Mouse (Mus musculus) bone marrow macrophage, adult 2 months (primary cell): ENCODE measurements around the gene Esr2. TPM values are rescaled to one million over a fixed set of nuclear protein-coding genes. Genes with fewer than 3 reads are reported as not detected.
A peak's percentile ranks its signal among the peaks of the same experiment; 100 is the strongest.
"Not testable (repeated sequence)": the region's sequence is repeated elsewhere in the genome, so short reads cannot be mapped to it uniquely, and the experiment has no call there.

ENCODE experiments used
- H3K27ac ChIP-seq: 2 replicates; pipeline ENCODE4 v1.5.1; 2012; ENCODE audit warnings: low read depth, low read length; ENCODE audit not compliant: insufficient read depth
- H3K4me1 ChIP-seq: 2 replicates; pipeline ENCODE4 v1.6.1; 2012; ENCODE audit warnings: low read length; ENCODE audit not compliant: control insufficient read depth, insufficient read depth
- H3K4me3 ChIP-seq: 2 replicates; pipeline ENCODE4 v1.5.1; 2012; ENCODE audit warnings: mild to moderate bottlenecking, low read length, moderate library complexity; ENCODE audit not compliant: insufficient read depth
- CTCF ChIP-seq: IDR thresholded peaks from 2 replicates; pipeline ENCODE4 v1.5.1; 2012; ENCODE audit warnings: low read depth, mild to moderate bottlenecking, low read length, moderate library complexity
- POLR2A ChIP-seq: IDR thresholded peaks from 2 replicates; pipeline ENCODE4 v1.6.1; 2012; ENCODE audit warnings: mild to moderate bottlenecking, low read depth, low read length, borderline replicate concordance
- polyA plus RNA-seq: library from polyadenylated mRNA; stranded (reverse); fragments of >200 nt; gene quantifications from 2 replicates; pipeline ENCODE4 v1.2.4, GENCODE M21; 2012; ENCODE audit not compliant: missing spikeins, insufficient read depth, insufficient read length

Gene Esr2
- not detected in 2 replicates for polyA plus RNA-seq

DNA sequence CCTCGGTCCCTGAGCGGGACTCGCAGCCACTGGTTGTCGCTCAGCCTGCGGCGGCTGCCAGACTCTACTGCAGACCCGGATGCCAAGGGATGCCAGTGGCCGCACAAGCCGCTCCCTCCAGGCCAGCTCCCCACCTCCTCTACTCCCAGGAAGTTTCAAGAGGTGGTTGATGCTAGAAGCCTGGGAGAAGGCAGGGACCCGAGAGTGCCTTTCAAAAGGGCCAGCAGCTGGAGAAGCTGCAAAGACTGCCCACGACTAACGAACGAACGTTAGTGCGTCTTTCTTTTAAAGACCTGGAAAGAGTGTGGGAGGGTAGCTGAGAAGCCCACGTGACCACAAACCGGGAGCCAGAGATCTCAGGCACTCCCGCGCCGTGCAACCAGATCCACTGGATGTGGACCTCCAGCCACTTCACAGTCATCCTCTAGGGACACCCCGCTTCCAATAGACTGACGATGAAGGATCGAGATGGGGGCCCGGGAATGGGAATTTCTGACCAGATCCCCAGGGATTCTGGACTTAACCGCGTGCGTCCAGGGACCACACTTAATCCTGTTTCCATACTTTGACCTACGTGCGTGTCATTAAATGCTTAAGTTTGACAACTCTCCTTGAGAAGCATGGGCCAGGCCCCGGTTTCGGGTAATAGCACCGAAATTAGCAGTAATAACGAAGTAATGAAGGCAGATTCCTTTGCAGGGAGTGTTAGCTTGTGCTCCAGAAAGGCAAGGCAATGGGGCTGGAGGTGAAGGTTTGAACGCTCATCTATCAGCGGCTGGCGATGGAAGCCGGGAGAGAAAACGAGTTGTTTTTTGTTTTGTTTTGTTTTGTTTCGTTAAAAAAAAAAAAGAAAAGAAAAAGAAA lies at the start of gene Esr2:
TSS of gene Esr2 (minus strand) at position 260 of the 864 bp plus-strand sequence.
- Histone ChIP-seq H3K27ac (no peak within 1 kb of the TSS), H3K4me1 (no peaks in the 10 kb centered on the region; the same call in 1 of the 2 replicates)
- TF ChIP-seq POLR2A: no peak
- TF ChIP-seq CTCF: no peak

DNA sequence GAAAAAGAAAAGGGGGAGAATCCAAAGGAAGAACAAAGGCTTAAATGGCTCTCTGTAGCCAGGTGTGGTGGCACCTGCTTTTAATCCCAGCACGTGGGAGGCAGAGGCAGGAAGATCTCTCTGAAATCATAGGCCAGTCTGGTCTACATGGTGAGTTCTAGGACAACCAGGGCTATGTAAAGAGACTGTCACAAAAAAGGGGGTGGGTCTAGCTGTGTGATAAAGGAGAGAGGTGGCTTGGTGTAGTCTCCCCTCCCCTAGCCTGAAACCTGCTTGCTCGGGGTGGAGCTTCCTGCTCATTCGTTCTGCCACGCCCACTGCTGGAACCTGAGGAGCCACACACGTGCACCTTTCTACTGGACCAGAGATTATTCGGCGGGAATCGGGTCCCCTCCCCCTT lies 45.0 kb upstream of the Esr2 start:
- H3K4me1 ChIP-seq, H3K27ac ChIP-seq, H3K4me3 ChIP-seq: not testable (repeated sequence)

More for the DNA sequence above, at the start of gene Esr2:
- H3K4me3 ChIP-seq: peak within 1 kb of the TSS; percentile 53

GRCm38 (mm10) chr12:76216716-76217115 lies 39.7 kb upstream of the Esr2 start:
- no peak overlapping the region for H3K27ac ChIP-seq
- H3K4me3 ChIP-seq: no peak overlapping the region
- no peak for TF ChIP-seq CTCF
- no peak for TF ChIP-seq POLR2A
- no peaks in the 10 kb centered on the region for H3K4me1 ChIP-seq

GRCm38 (mm10) chr12:76215121-76215520 lies 38.1 kb upstream of the Esr2 start:
- no peak overlapping the region for H3K27ac ChIP-seq
- no peak overlapping the region for H3K4me3 ChIP-seq
- H3K4me1 ChIP-seq: no peaks in the 10 kb centered on the region
- TF ChIP-seq POLR2A (no peak), CTCF (no peak)

GRCm38 (mm10) chr12:76209429-76209974 lies 32.4 kb upstream of the Esr2 start:
- TF ChIP-seq POLR2A (no peak), CTCF (no peak)
- Histone ChIP-seq H3K4me3 (no peak overlapping the region), H3K4me1 (no peaks in the 10 kb centered on the region), H3K27ac (no peak overlapping the region)

DNA sequence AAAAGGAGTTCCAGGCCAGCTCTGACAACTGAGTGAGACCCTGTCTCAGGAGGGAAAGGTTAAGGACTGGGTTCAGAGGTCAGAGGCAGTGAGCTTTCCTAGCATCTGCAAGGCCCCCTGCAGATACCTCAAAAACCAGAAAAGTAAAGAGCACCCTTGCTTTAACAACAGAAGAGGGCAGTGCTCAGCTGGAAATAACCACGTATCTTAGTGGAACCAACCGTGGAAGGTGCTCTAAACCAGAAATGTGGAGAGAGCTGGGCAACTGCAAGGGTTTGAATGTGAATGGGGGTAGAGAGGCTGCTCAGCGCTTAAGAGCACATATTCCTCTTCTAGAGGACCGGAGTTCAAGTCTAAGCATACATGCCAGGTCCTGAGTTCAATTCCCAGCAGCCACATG lies 23.3 kb upstream of the Esr2 start:
- Histone ChIP-seq H3K27ac (no peak overlapping the region), H3K4me1 (0 out of 2 replicates have a peak, but pooled peaks cover 2% of the 10 kb centered on the region), H3K4me3 (no peak overlapping the region)
- no peak for TF ChIP-seq CTCF
- TF ChIP-seq POLR2A: no peak

DNA sequence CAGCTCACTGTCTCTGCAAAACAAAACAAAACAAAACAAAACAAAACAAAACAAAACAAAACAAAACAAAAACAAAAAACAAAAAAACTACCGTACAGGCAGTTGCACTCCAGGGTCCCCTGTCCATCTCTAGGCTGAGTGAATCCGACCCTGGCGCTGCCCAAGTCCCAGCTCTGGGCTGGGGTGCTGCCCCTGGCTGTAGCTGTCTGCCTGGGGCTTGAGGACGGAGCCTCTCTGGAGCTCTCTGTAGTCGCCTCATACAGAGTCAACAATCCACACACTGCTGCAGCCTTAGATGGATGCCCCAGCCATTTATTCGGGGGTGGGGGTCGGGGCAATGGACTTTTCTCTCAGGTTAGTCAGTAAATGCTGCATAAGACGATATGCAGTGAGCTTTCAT lies 20.0 kb upstream of the Esr2 start:
- peaks cover 8% of the 10 kb centered on the region for H3K4me1 ChIP-seq
- no peak for TF ChIP-seq CTCF
- TF ChIP-seq POLR2A: no peak
- H3K4me3 ChIP-seq: no peak overlapping the region
- H3K27ac ChIP-seq: no peak overlapping the region

DNA sequence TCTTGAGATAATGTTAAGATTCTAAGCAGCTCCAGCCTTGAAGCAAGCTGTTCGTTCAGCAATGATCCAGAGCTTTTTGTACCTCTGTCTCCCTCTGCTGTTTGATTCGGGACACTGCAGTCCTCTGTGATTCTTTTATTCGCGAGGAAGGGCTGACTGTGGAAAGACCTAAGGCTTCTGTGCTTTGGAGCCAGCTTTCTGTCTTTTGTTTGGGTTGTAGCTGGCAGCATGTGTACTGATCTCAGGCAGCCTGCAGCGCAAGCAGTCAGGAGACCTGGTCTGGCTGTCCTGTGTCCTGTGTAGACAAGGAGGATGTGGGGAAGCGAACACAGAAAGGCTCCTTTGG lies 19.6 kb upstream of the Esr2 start:
- peaks cover 8% of the 10 kb centered on the region for H3K4me1 ChIP-seq
- TF ChIP-seq CTCF: no peak
- no peak for TF ChIP-seq POLR2A
- H3K27ac ChIP-seq: no peak overlapping the region
- peak overlapping the region; percentile 41; the same call in 1 of the 2 replicates for H3K4me3 ChIP-seq

DNA sequence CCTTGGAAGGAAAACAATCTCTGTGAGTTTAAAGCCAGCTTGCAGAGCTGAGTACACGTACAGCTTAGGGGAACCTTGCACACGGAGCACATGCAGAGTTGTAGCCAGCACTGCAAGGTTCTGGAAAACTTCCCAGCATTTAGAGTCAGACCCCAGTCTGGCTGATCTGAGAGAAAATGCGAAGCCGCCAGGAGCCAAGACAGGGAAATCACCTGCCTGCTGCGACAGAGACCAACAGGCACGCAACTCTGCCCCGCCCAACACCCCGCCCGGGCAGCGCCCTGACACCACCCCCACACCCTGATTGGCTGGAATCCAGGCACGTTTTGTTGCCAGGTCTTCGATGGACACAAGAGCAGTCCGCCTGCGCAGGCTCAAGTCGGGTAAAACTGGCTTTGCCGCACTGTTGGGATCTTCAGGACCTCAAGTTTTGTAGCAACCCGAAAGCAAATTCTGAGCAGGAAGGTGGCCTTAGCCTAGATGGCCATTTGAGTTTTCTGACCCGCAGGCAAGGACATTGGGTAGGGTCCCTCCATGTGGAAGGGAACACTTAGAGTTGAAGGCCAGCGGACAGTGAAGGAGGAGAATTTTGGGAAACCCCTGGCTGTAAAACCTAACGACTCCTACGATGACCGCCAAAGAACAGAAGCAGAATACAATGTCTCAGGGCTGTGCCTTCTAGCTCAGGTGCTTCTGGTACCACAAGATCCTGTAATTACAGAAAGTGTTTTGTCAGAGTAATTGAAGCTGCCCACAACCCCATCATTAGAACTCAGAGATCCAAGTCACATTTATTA lies 19.1 kb upstream of the Esr2 start:
- Histone ChIP-seq H3K4me1 (peaks cover 8% of the 10 kb centered on the region), H3K4me3 (peak overlapping the region; percentile 41), H3K27ac (no peak overlapping the region)
- TF ChIP-seq POLR2A: no peak
- TF ChIP-seq CTCF: no peak

- H3K4me3 ChIP-seq: no peak overlapping the region
- peaks cover 8% of the 10 kb centered on the region for H3K4me1 ChIP-seq
- no peak overlapping the region for H3K27ac ChIP-seq
- TF ChIP-seq CTCF: no peak
- TF ChIP-seq POLR2A: no peak
Measured at GRCm38 (mm10) chr12:76194526-76194925, 17.5 kb upstream of the Esr2 start.
